Mouse (Mus musculus) hindbrain, embryonic 10.5 days (tissue): ENCODE measurements around the gene Rc3h1. TPM values are rescaled to one million over a fixed set of nuclear protein-coding genes. Genes with fewer than 3 reads are reported as not detected.

Experiments used
- DNase-seq: peaks from one replicate; pipeline ENCODE4 v3.0.0-alpha.2; 2017; ENCODE audit warnings: low spot score
- H3K27ac ChIP-seq: fragments of 300-500 bp; sonication (generic); 2 replicates; pipeline ENCODE4 v1.5.1; 2016; ENCODE audit warnings: mild to moderate bottlenecking, moderate library complexity
- H3K27me3 ChIP-seq: fragments of 300-500 bp; sonication (generic); 2 replicates; pipeline ENCODE4 v1.6.1; 2016; ENCODE audit warnings: mild to moderate bottlenecking; ENCODE audit not compliant: poor library complexity, insufficient read depth, severe bottlenecking
- H3K36me3 ChIP-seq: fragments of 300-500 bp; sonication (generic); 2 replicates; pipeline ENCODE4 v1.6.1; 2016; ENCODE audit warnings: mild to moderate bottlenecking, moderate library complexity
- H3K4me1 ChIP-seq: fragments of 300-500 bp; sonication (generic); replicated peaks from 2 replicates; pipeline ENCODE4 v1.6.1; 2016; ENCODE audit warnings: mild to moderate bottlenecking
- H3K4me3 ChIP-seq: fragments of 300-500 bp; sonication (generic); 2 replicates; pipeline ENCODE4 v1.5.1; 2016; ENCODE audit warnings: mild to moderate bottlenecking, moderate library complexity
- H3K9me3 ChIP-seq: fragments of 300-500 bp; sonication (generic); 2 replicates; pipeline ENCODE4 v1.6.1; 2016; ENCODE audit warnings: mild to moderate bottlenecking, moderate library complexity
- WGBS: fragments of 180-500 bp; shearing (Covaris S2); methylation state at CpG from one replicate; pipeline ENCODE4 v1.1.7; 2016; 5-methylcytosine and 5-hydroxymethylcytosine counted together
- polyA plus RNA-seq: library from polyadenylated mRNA; unstranded; fragments of >200 nt; fragmentation: Nextera tagmentation; extraction: Ambion mirVana; gene quantifications from 2 replicates; pipeline ENCODE4 v1.2.1, GENCODE M21; 2016

Rc3h1 gene
- polyA plus RNA-seq, 1 experiment from 2014 or later, result 8.5 TPM

DNA sequence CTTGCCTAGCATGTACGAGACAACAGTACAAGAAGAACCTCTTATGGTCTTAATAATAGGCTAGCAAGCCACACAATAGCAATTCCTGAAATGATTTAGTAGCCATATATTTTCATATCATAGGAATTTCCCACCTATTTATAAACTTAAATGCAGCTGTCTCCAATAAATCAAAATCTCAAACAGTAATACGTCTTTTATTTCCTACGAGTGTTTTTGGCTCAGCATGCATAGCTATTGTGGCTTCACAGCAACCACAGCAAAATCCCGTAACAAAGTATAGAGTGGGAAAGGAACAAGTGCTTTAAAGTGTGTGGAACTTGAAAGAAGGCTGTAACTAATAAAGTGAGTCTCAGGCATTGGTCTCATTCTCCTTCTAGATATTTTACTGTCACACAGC is 104.2 kb downstream of the Rc3h1 start:
- Histone ChIP-seq H3K9me3 (no peaks in the 10 kb centered on the region), H3K27ac (no peak overlapping the region), H3K27me3 (no peaks in the 10 kb centered on the region), H3K4me3 (no peak overlapping the region), H3K36me3 (peaks cover 49% of the 10 kb centered on the region), H3K4me1 (no peaks in the 10 kb centered on the region)
- 92% methylated on average over 4 of the region's 4 CpGs for WGBS
- DNase-seq, result no peak

DNA sequence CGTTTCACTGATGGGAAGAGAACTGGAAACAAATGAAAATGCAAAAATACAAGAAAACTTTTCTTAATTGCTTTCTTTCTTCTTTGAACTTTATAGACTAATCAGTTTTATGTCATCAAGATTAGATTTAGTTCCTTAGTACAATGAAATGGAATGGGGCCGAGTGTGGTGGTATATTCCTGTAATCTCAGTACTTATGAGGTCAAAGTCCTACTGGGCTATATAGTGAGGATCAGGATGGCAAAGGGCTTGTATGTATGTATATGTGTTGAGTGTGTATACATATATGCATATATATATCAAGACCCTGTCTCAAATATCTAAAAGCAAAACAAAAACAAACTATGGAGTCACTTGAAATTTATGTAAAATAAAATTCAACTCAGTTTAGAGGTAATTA is 110.2 kb downstream of the Rc3h1 start:
- Histone ChIP-seq H3K27me3 (no peaks in the 10 kb centered on the region), H3K9me3 (no peaks in the 10 kb centered on the region), H3K27ac (no peak overlapping the region), H3K36me3 (peaks cover 66% of the 10 kb centered on the region), H3K4me1 (no peaks in the 10 kb centered on the region), H3K4me3 (no peak overlapping the region)
- DNase-seq, result no peak
- 89% methylated on average over 2 of the region's 2 CpGs for WGBS

DNA sequence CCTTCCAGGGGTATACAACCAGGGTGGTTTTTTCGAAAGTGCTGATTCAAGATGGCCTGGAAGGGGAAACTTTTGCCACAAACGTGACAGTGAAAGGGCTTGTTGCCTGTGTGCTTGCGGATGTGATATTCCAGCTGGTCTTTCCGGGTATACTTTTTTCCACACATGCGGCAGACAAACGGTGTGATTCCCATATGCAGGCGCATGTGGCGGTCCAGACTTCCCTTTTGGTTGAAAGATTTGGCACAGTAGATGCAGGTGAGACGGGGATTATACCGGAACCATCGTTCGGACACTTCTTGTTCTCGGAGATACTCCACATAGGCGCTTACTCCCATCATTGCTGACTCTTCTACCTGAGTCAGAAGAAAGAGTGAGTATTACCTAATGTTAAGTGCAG is 113.8 kb downstream of the Rc3h1 start:
- Histone ChIP-seq H3K4me3 (no peak overlapping the region), H3K27me3 (no peaks in the 10 kb centered on the region), H3K36me3 (peaks cover 53% of the 10 kb centered on the region), H3K27ac (no peak overlapping the region), H3K4me1 (no peaks in the 10 kb centered on the region), H3K9me3 (no peaks in the 10 kb centered on the region)
- DNase-seq, result no peak
- 96% methylated on average over 14 of the region's 14 CpGs for WGBS

Other genes with a start within 250 kb of the Rc3h1 start
- 8.0 and 9.8 TPM in 2 replicates for gene Rabgap1l, start 113.2 kb upstream of the Rc3h1 start, polyA plus RNA-seq
- gene Serpinc1, start 72.2 kb downstream of the Rc3h1 start, polyA plus RNA-seq, result 1.4 and 1.9 TPM in 2 replicates
- gene Zbtb37, start 128.4 kb downstream of the Rc3h1 start, polyA plus RNA-seq, result 7.4 and 7.9 TPM in 2 replicates
- gene Dars2, start 164.2 kb downstream of the Rc3h1 start, polyA plus RNA-seq, result 48.2 and 65.0 TPM in 2 replicates
- gene Cenpl, start 164.3 kb downstream of the Rc3h1 start, polyA plus RNA-seq, result 33.0 and 39.9 TPM in 2 replicates
- 15.5 and 15.6 TPM in 2 replicates for gene Klhl20, start 225.1 kb downstream of the Rc3h1 start, polyA plus RNA-seq
- gene Ankrd45, start 236.3 kb downstream of the Rc3h1 start, polyA plus RNA-seq, result 4.1 and 4.9 TPM in 2 replicates